Mouse (Mus musculus) lung, postnatal 0 days (tissue): ENCODE results near the gene Scgb1c1. TPM values are rescaled to one million over a fixed set of nuclear protein-coding genes. Genes with fewer than 3 reads are reported as not detected.

Experiments
- ATAC-seq: fragments of 200-750 bp; cut with Nextera tagmentation; 2 replicates; pipeline ENCODE4 v1.8.0; 2017; ENCODE audit warnings: moderate library complexity
- DNase-seq: peaks from one replicate; pipeline ENCODE4 v3.0.0-alpha.2; 2016; ENCODE audit warnings: low spot score
- H3K27ac ChIP-seq: fragments of 300-500 bp; sonication (generic); 2 replicates; pipeline ENCODE4 v1.5.1; 2014; ENCODE audit warnings: antibody characterized with exemption, mild to moderate bottlenecking, low read length, mixed read lengths
- H3K27me3 ChIP-seq: fragments of 300-500 bp; sonication (generic); replicated peaks from 2 replicates; pipeline ENCODE4 v1.6.1; 2014; ENCODE audit warnings: low read length, mixed read lengths; ENCODE audit not compliant: insufficient read depth
- H3K36me3 ChIP-seq: fragments of 300-500 bp; sonication (generic); 2 replicates; pipeline ENCODE4 v1.6.1; 2014; ENCODE audit warnings: low read length, mixed read lengths; ENCODE audit not compliant: insufficient read depth
- H3K4me1 ChIP-seq: fragments of 300-500 bp; sonication (generic); 2 replicates; pipeline ENCODE4 v1.6.1; 2014; ENCODE audit warnings: antibody characterized with exemption, low read depth, low read length, mixed read lengths; ENCODE audit not compliant: insufficient read depth
- H3K4me2 ChIP-seq: fragments of 300-500 bp; sonication (generic); replicated peaks from 2 replicates; pipeline ENCODE4 v1.6.1; 2014; ENCODE audit warnings: low read depth, mild to moderate bottlenecking, low read length, moderate library complexity, mixed read lengths
- H3K4me3 ChIP-seq: fragments of 300-500 bp; sonication (generic); 2 replicates; pipeline ENCODE4 v1.5.1; 2014; ENCODE audit warnings: low read depth, low read length
- H3K9ac ChIP-seq: fragments of 300-500 bp; sonication (generic); replicated peaks from 2 replicates; pipeline ENCODE4 v1.6.1; 2014; ENCODE audit warnings: low read depth, mild to moderate bottlenecking
- H3K9me3 ChIP-seq: fragments of 300-500 bp; sonication (generic); 2 replicates; pipeline ENCODE4 v1.6.1; 2016; ENCODE audit warnings: low read length, mixed read lengths
- CTCF ChIP-seq: IDR thresholded peaks from 2 replicates; pipeline ENCODE4 v1.5.1; 2016; ENCODE audit warnings: antibody characterized with exemption, mild to moderate bottlenecking
- EP300 ChIP-seq: IDR thresholded peaks from 2 replicates; pipeline ENCODE4 v1.6.1; 2016; ENCODE audit warnings: antibody characterized with exemption, mild to moderate bottlenecking, control low read depth
- WGBS: fragments of 180-500 bp; shearing (Covaris S2); extraction: QIAGEN DNeasy Blood & Tissue Kit; methylation state at CpG from one replicate; pipeline ENCODE4 v1.1.7; 2014; 5-methylcytosine and 5-hydroxymethylcytosine counted together
- polyA plus RNA-seq: library from polyadenylated mRNA; unstranded; fragments of >200 nt; fragmentation: Nextera tagmentation; extraction: Ambion mirVana; gene quantifications from 2 replicates; pipeline ENCODE4 v1.2.1, GENCODE M21; 2015

The Scgb1c1 gene
- polyA plus RNA-seq, 1 experiment from 2014 or later, result 27.0 TPM

- no peak for ATAC-seq
- Histone ChIP-seq H3K4me2 (no peak overlapping the region), H3K4me1 (no peaks in the 10 kb centered on the region), H3K36me3 (peaks cover 23% of the 10 kb centered on the region), H3K27me3 (no peaks in the 10 kb centered on the region), H3K27ac (no peak overlapping the region), H3K4me3 (no peak overlapping the region), H3K9me3 (no peaks in the 10 kb centered on the region), H3K9ac (no peak overlapping the region)
- 84% methylated on average over 4 of the region's 4 CpGs for WGBS
- no peak for TF ChIP-seq EP300
- TF ChIP-seq CTCF, result no peak
- DNase-seq, result no peak
Measured at GRCm38 (mm10) chr7:140874224-140874623, 28.9 kb downstream of the Scgb1c1 start.

- Histone ChIP-seq H3K27me3 (no peaks in the 10 kb centered on the region), H3K9ac (no peak overlapping the region), H3K4me1 (no peaks in the 10 kb centered on the region), H3K36me3 (peaks cover 23% of the 10 kb centered on the region), H3K4me3 (no peak overlapping the region), H3K27ac (no peak overlapping the region), H3K4me2 (no peak overlapping the region), H3K9me3 (no peaks in the 10 kb centered on the region)
- ATAC-seq (no peak), DNase-seq (no peak)
- 70% methylated on average over 6 of the region's 6 CpGs for WGBS
- TF ChIP-seq CTCF (no peak), EP300 (no peak)
Measured at GRCm38 (mm10) chr7:140877364-140877763, 32.0 kb downstream of the Scgb1c1 start.

DNA sequence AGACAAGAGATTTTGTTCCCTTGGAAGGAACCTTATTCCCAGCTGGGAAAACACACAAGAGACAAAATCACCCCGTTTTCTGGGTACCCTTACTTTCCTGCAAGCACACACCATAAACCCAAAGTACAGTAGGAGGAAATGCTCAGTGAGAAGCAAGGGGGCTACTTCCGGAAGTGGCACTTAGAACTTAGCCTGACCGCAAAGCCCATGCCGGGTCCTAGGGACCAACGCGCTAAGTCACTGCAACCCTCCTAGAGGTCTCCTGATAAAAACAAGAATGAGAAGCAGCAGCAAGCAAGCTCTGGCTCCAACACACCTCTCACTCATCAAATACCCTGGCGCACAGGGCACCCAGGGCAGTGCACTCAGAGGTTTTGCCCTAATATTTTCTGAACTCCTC, 34.0 kb downstream of the Scgb1c1 start:
- H3K27ac ChIP-seq, result no peak overlapping the region
- no peak overlapping the region for H3K4me2 ChIP-seq
- no peaks in the 10 kb centered on the region for H3K9me3 ChIP-seq
- no peaks in the 10 kb centered on the region for H3K4me1 ChIP-seq
- no peak overlapping the region for H3K9ac ChIP-seq
- H3K36me3 ChIP-seq, result peaks cover 21% of the 10 kb centered on the region
- no peak for ATAC-seq
- H3K4me3 ChIP-seq, result no peak overlapping the region
- no peak for DNase-seq
- 84% methylated on average over 7 of the region's 7 CpGs for WGBS
- H3K27me3 ChIP-seq, result no peaks in the 10 kb centered on the region
- no peak for TF ChIP-seq EP300
- TF ChIP-seq CTCF, result no peak

- Histone ChIP-seq H3K36me3 (peaks cover 14% of the 10 kb centered on the region; the same call in 1 of the 2 replicates), H3K9me3 (no peaks in the 10 kb centered on the region), H3K27ac (no peak overlapping the region), H3K9ac (no peak overlapping the region), H3K4me3 (no peak overlapping the region), H3K27me3 (no peaks in the 10 kb centered on the region), H3K4me1 (no peaks in the 10 kb centered on the region), H3K4me2 (no peak overlapping the region)
- no peak for ATAC-seq
- TF ChIP-seq EP300 (no peak), CTCF (no peak)
- WGBS, result 73% methylated on average over 3 of the region's 3 CpGs
- no peak for DNase-seq
Measured at GRCm38 (mm10) chr7:140880419-140880818, 35.1 kb downstream of the Scgb1c1 start.

DNA sequence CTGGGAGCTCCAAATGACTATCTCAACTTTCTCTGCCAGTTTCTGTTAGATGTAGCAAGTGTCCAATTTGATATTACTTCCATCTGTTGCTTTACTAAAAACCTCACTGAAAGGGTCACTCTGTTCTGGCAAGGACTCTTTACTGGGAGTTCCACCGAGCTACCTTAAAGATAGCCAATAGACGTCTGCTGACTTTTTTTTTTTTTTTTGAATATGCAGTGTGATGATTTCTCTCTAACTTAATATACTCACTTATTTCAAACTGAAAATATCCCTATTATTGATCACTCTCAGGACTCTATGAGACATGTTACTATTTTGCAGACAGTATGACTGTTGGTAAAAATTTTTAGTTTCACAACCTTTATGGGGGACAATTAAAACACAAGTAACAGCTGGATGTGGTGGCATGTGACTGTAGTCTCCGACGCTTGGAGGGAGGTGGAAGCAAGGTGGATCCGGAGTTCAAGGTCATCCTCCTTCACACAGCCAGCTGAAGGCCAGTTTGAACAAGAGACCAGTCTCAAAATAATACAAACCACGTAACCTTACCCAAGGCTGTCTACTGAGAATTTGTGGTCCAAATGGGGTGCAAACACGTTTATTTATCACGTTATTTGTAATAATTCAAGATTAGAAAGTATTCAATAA, 35.6 kb downstream of the Scgb1c1 start:
- no peak for TF ChIP-seq EP300
- no peak for TF ChIP-seq CTCF
- H3K4me2 ChIP-seq, result peak overlapping the region; percentile 67
- H3K27ac ChIP-seq, result no peak overlapping the region
- H3K9ac ChIP-seq, result peak overlapping the region; percentile 58
- no peak for ATAC-seq
- 9% methylated on average over 8 of the region's 8 CpGs for WGBS
- H3K4me1 ChIP-seq, result no peaks in the 10 kb centered on the region
- no peak for DNase-seq
- peaks cover 9% of the 10 kb centered on the region; the same call in 1 of the 2 replicates for H3K36me3 ChIP-seq
- H3K27me3 ChIP-seq, result no peaks in the 10 kb centered on the region
- H3K4me3 ChIP-seq, result peak overlapping the region; percentile 73
- H3K9me3 ChIP-seq, result no peaks in the 10 kb centered on the region

GRCm38 (mm10) chr7:140881696-140882468, 36.5 kb downstream of the Scgb1c1 start, which contains the start of the genes Psmd13 and Sirt3:
Gene Psmd13, plus strand, starts transcription at chr7:140881968.
Gene Sirt3, minus strand, starts transcription at chr7:140882309.
- ATAC-seq (peak; percentile 97), DNase-seq (peak; percentile 98)
- Histone ChIP-seq H3K27me3 (no peaks in the 10 kb centered on the region), H3K36me3 (0 out of 2 replicates have a peak, but pooled peaks cover under 1% of the 10 kb centered on the region), H3K4me1 (no peaks in the 10 kb centered on the region), H3K27ac (peak within 1 kb of the TSS; percentile 77), H3K4me2 (peak within 1 kb of the TSS; percentile 67), H3K9ac (peak within 1 kb of the TSS; percentile 60), H3K4me3 (peak within 1 kb of the TSS; percentile 73), H3K9me3 (no peaks in the 10 kb centered on the region)
- no peak for TF ChIP-seq EP300
- TF ChIP-seq CTCF, result no peak; the same call in 1 of the 2 replicates
- under 1% methylated on average over 59 of the region's 59 CpGs for WGBS
